Mouse (Mus musculus): ENCODE data around the gene Actrt3. TPM values are rescaled to one million over a fixed set of nuclear protein-coding genes. Genes with fewer than 3 reads are reported as not detected.

Gene Actrt3
- 0.59 and 1.2 TPM in 2 replicates for polyA plus RNA-seq (2015; fragmentation: Nextera tagmentation; extraction: Ambion mirVana)

DNA sequence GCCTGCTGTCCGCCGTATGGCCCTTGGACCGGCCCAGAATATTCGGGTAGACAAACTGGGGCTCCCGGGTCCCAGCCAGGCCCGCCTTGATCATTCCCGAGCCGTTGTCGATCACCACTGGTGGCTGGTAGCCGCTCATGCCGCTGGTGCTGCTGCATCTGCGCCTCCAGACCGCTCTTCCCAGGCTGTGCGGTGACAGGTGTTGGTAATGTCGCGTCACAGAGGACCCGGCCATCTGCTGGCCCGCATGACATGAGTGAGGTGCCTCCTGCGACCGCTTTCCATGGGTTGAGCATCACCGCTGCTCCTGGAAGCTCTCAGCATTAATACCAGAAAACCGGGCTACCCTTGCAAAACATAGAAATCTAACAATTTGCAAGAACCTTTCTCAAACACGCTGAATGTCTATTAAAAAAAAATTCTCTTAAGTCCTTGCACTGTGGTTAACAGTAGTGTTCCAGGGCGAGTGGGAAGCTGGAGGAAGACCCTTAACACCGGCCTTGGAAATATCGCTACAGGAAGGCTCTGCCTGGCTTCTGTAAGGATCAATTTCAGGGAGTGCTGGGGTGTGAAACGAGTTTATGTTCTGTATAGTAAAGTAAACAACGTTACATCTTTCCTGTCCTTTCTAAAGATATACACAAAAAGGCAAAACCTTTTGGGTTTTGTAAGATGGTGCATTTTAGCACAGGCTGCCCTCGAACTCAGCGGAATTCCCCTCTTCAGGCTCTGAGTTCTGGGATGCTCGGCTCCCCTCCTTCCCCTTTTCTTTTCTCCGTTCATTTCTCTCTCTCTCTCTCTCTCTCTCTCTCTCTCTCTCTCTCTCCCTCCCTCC is at the start of gene Actrt3:
Gene Actrt3 (minus strand): TSS at position 229 of the 835 bp plus-strand sequence.
- H3K4me3 ChIP-seq (replicated peaks) = peak within 1 kb of the TSS; percentile 61
- peaks cover 40% of the 10 kb centered on the region for H3K4me1 ChIP-seq
- WGBS = under 1% methylated on average over 32 of the region's 32 CpGs
- H3K9ac ChIP-seq (replicated peaks) = peak within 1 kb of the TSS; percentile 55
- no peak for ATAC-seq (ENCODE audit: low FRiP score)
- H3K36me3 ChIP-seq = peaks cover 9% of the 10 kb centered on the region
- H3K27me3 ChIP-seq (replicated peaks) = no peaks in the 10 kb centered on the region
- peak within 1 kb of the TSS; percentile 79 for H3K4me2 ChIP-seq
- no peaks in the 10 kb centered on the region for H3K9me3 ChIP-seq (replicated peaks)
- H3K27ac ChIP-seq (replicated peaks) = peak within 1 kb of the TSS; percentile 78

- H3K27me3 ChIP-seq (replicated peaks) = 0 out of 2 replicates have a peak, but pooled peaks cover 20% of the 10 kb centered on the region
- H3K4me3 ChIP-seq (replicated peaks) = no peak overlapping the region
- H3K27ac ChIP-seq (replicated peaks) = no peak overlapping the region
- H3K4me1 ChIP-seq = peaks cover 16% of the 10 kb centered on the region
- WGBS = 100% methylated on average over 2 of the region's 2 CpGs
- ATAC-seq (ENCODE audit: low FRiP score) = no peak
- H3K9me3 ChIP-seq (replicated peaks) = no peaks in the 10 kb centered on the region
- H3K4me2 ChIP-seq = no peak overlapping the region
- H3K9ac ChIP-seq (replicated peaks) = no peak overlapping the region
- H3K36me3 ChIP-seq = no peaks in the 10 kb centered on the region
Measured at GRCm38 (mm10) chr3:30648466-30648865, 48.7 kb upstream of the Actrt3 start.

DNA sequence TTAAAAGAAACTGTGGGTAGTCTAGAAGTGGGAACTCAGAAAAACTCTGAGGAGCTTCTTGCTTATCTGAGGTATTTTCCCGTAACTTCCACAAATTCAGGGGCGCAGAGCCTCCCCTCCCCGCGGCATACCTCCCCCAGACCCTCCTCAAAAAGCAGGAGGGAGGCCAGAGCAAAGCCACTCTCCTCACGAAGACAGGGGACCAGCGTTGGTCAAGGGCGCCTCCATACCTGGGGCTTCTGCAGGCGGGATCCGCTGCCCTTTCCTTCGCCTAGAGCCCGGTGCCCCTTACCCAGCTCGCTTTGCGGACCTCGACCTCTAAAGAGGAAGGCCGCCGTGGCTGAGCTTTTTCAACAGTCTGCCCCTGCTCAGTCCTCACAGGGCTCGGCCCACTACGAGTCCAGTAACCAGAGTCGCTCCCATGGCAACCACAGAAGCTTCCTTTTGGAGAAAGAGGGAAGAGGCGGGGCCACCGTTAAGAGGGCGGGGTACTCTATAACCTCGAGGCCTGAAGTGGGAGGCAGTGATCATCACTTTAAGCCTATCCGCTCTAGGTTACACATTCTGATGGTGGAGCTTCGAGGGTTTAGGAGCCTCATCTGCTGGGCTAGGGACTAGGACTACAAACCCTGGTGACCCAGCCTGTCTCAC is 47.8 kb upstream of the Actrt3 start, which contains the start of gene Lrrc34:
Gene Lrrc34 (minus strand): TSS at position 430 of the 651 bp plus-strand sequence.
- no peaks in the 10 kb centered on the region for H3K36me3 ChIP-seq
- no peak within 1 kb of the TSS for H3K27ac ChIP-seq (replicated peaks)
- 0 out of 2 replicates have a peak, but pooled peaks cover 20% of the 10 kb centered on the region for H3K27me3 ChIP-seq (replicated peaks)
- WGBS = 4% methylated on average over 25 of the region's 25 CpGs
- peak within 1 kb of the TSS; percentile 36 for H3K4me3 ChIP-seq (replicated peaks)
- peak within 1 kb of the TSS; percentile 67 for H3K4me2 ChIP-seq
- H3K9me3 ChIP-seq (replicated peaks) = no peaks in the 10 kb centered on the region
- peaks cover 16% of the 10 kb centered on the region for H3K4me1 ChIP-seq
- peak within 1 kb of the TSS; percentile 47 for H3K9ac ChIP-seq (replicated peaks)
- peak; percentile 76 for ATAC-seq (ENCODE audit: low FRiP score)

DNA sequence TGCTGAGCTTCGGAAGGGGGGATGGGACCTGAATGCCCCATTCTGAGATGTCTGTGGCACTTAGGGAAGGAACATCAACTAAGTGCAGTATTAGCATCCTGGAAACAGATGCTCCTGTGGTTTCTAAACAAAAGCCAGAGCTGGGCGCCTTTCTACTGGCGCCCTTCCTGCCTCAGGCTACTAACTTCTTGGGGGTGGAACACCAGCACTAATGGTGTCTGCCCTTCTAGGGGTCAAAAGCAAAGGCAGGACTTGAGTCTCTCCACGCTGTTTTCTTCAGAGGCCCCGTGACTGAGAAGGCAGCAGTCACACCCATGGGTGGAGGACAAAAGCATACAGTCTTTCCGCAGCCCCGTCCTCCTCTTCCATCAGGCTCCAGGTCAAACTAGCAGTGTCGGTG is 47.0 kb upstream of the Actrt3 start:
- Histone ChIP-seq H3K36me3 (no peaks in the 10 kb centered on the region), H3K4me2 (no peak overlapping the region), H3K27me3 (replicated peaks) (0 out of 2 replicates have a peak, but pooled peaks cover 17% of the 10 kb centered on the region), H3K4me3 (replicated peaks) (no peak overlapping the region), H3K9me3 (replicated peaks) (no peaks in the 10 kb centered on the region), H3K27ac (replicated peaks) (no peak overlapping the region), H3K4me1 (peaks cover 16% of the 10 kb centered on the region), H3K9ac (replicated peaks) (no peak overlapping the region)
- WGBS = 47% methylated on average over 8 of the region's 8 CpGs
- no peak for ATAC-seq (ENCODE audit: low FRiP score)

DNA sequence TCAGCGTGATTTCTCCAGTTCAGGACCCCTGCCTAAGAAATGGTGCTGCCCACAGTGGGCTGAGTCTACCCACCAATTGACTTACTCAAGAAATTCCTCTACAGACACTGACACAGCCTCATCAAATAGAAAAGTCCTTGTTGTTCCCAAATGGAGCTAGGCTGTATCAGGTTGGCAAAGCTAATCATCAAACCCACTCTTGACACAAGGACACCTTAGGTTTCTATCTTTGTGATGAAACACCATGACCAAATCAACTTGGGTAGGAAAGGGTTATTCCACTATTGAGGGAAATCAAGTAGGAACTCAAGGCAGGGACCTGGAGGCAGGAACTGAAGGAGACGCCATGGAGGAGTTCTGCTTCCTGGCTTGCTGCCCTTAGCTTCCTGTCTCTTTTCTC is 44.5 kb upstream of the Actrt3 start, which contains the start of gene Lrriq4:
Gene Lrriq4 (plus strand): TSS at position 301 of the 400 bp plus-strand sequence.
- ATAC-seq (ENCODE audit: low FRiP score) = no peak
- no peaks in the 10 kb centered on the region for H3K9me3 ChIP-seq (replicated peaks)
- no peak within 1 kb of the TSS for H3K4me2 ChIP-seq
- WGBS = 88% methylated on average over 2 of the region's 2 CpGs
- 0 out of 2 replicates have a peak, but pooled peaks cover 5% of the 10 kb centered on the region for H3K27me3 ChIP-seq (replicated peaks)
- H3K9ac ChIP-seq (replicated peaks) = no peak within 1 kb of the TSS
- H3K4me3 ChIP-seq (replicated peaks) = no peak within 1 kb of the TSS
- H3K36me3 ChIP-seq = no peaks in the 10 kb centered on the region
- peaks cover 3% of the 10 kb centered on the region for H3K4me1 ChIP-seq
- H3K27ac ChIP-seq (replicated peaks) = no peak within 1 kb of the TSS

DNA sequence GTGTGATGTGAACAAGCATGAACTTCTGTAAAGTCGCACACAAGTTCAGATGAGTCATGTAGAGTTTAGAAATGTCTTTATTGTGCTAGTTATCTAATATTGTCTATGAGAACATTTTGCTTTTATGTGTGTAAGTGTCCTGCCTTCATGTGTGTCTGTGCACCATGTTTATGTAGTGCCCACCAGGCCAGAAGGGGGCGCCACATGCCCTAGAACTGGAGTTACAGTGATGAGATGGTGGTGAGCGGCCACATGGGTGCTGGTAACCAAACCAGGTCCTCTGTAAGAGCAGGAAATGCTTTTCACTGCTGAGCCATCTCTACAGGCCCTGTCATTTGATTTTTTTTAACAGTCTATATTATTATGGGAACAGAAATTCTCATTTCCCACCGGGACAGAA is 35.9 kb upstream of the Actrt3 start:
- 84% methylated on average over 4 of the region's 4 CpGs for WGBS
- no peaks in the 10 kb centered on the region for H3K27me3 ChIP-seq (replicated peaks)
- no peak overlapping the region for H3K27ac ChIP-seq (replicated peaks)
- H3K9me3 ChIP-seq (replicated peaks) = no peaks in the 10 kb centered on the region
- H3K4me3 ChIP-seq (replicated peaks) = no peak overlapping the region
- H3K4me2 ChIP-seq = no peak overlapping the region
- ATAC-seq (ENCODE audit: low FRiP score) = no peak
- H3K36me3 ChIP-seq = no peaks in the 10 kb centered on the region
- H3K4me1 ChIP-seq = no peaks in the 10 kb centered on the region
- no peak overlapping the region for H3K9ac ChIP-seq (replicated peaks)

DNA sequence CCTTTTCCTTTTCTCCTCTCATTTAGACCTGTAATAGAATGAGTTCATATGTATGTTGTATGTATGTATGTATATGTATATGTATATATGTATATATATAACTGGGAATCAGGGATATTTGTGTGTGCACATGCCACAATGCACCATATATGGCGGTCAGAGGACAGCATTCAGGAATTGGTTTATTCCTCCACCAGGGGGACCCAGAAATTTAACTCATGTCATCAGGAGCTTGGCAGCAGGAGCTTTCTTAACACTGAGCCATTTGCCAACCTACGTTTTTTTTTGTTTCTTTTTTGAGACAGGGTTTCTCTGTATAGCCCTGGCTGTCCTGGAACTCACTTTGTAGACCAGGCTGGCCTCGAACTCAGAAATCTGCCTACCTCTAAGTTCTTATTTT is 33.9 kb upstream of the Actrt3 start:
- H3K9me3 ChIP-seq (replicated peaks) = no peaks in the 10 kb centered on the region
- ATAC-seq (ENCODE audit: low FRiP score) = no peak

GRCm38 (mm10) chr3:30620132-30620531 is 20.4 kb upstream of the Actrt3 start:
- no peaks in the 10 kb centered on the region for H3K27me3 ChIP-seq (replicated peaks)
- 92% methylated on average over 8 of the region's 8 CpGs for WGBS
- H3K27ac ChIP-seq (replicated peaks) = no peak overlapping the region
- H3K4me3 ChIP-seq (replicated peaks) = no peak overlapping the region
- H3K4me1 ChIP-seq = no peaks in the 10 kb centered on the region
- peaks cover 44% of the 10 kb centered on the region for H3K36me3 ChIP-seq
- no peak for ATAC-seq (ENCODE audit: low FRiP score)
- H3K9ac ChIP-seq (replicated peaks) = no peak overlapping the region
- H3K4me2 ChIP-seq = no peak overlapping the region
- H3K9me3 ChIP-seq (replicated peaks) = no peaks in the 10 kb centered on the region

More for the DNA sequence above, 33.9 kb upstream of the Actrt3 start:
- Histone ChIP-seq H3K4me3 (replicated peaks) (no peak overlapping the region), H3K4me2 (no peak overlapping the region), H3K9ac (replicated peaks) (no peak overlapping the region), H3K4me1 (no peaks in the 10 kb centered on the region), H3K27me3 (replicated peaks) (no peaks in the 10 kb centered on the region), H3K27ac (replicated peaks) (no peak overlapping the region), H3K36me3 (no peaks in the 10 kb centered on the region)
- 62% methylated on average over 3 of the region's 3 CpGs for WGBS

- Histone ChIP-seq H3K4me3 (replicated peaks) (no peak overlapping the region), H3K4me1 (peaks cover 18% of the 10 kb centered on the region), H3K9me3 (replicated peaks) (no peaks in the 10 kb centered on the region), H3K27me3 (replicated peaks) (no peaks in the 10 kb centered on the region), H3K27ac (replicated peaks) (no peak overlapping the region), H3K4me2 (no peak overlapping the region), H3K36me3 (peaks cover 69% of the 10 kb centered on the region), H3K9ac (replicated peaks) (no peak overlapping the region)
- ATAC-seq (ENCODE audit: low FRiP score) = no peak
- WGBS = 91% methylated on average over 4 of the region's 4 CpGs
Measured at GRCm38 (mm10) chr3:30610930-30611329, 11.2 kb upstream of the Actrt3 start.

DNA sequence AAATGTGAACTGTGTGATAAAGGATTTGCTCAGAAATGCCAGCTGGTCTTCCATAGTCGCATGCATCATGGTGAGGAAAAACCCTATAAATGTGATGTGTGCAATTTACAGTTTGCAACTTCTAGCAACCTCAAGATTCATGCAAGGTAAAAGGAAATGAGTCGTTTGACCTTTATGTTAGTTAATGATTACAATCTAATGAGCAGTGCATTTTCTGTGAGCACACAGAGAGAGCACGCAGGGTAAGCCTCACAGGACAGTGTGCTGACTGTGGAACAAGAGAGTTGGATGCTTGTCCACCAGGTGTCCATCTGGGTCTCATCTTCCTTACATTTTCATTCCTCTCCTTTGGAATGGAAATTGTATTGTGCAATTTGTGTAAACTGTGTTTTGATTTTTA is 9.3 kb upstream of the Actrt3 start:
- peaks cover 66% of the 10 kb centered on the region for H3K36me3 ChIP-seq
- no peak overlapping the region for H3K27ac ChIP-seq (replicated peaks)
- no peak overlapping the region for H3K4me2 ChIP-seq
- no peak overlapping the region for H3K4me3 ChIP-seq (replicated peaks)
- peaks cover 33% of the 10 kb centered on the region for H3K4me1 ChIP-seq
- H3K27me3 ChIP-seq (replicated peaks) = no peaks in the 10 kb centered on the region
- 90% methylated on average over 3 of the region's 3 CpGs for WGBS
- no peaks in the 10 kb centered on the region for H3K9me3 ChIP-seq (replicated peaks)
- no peak for ATAC-seq (ENCODE audit: low FRiP score)
- H3K9ac ChIP-seq (replicated peaks) = no peak overlapping the region

GRCm38 (mm10) chr3:30603256-30603655 is 3.5 kb upstream of the Actrt3 start:
- Histone ChIP-seq H3K36me3 (peaks cover 27% of the 10 kb centered on the region), H3K27ac (replicated peaks) (peak overlapping the region; percentile 99), H3K4me3 (replicated peaks) (peak overlapping the region; percentile 85), H3K9me3 (replicated peaks) (no peaks in the 10 kb centered on the region), H3K27me3 (replicated peaks) (no peaks in the 10 kb centered on the region), H3K4me2 (peak overlapping the region; percentile 79), H3K4me1 (peaks cover 47% of the 10 kb centered on the region), H3K9ac (replicated peaks) (peak overlapping the region; percentile 86)
- ATAC-seq (ENCODE audit: low FRiP score) = no peak
- 25% methylated on average over 10 of the region's 10 CpGs for WGBS

DNA sequence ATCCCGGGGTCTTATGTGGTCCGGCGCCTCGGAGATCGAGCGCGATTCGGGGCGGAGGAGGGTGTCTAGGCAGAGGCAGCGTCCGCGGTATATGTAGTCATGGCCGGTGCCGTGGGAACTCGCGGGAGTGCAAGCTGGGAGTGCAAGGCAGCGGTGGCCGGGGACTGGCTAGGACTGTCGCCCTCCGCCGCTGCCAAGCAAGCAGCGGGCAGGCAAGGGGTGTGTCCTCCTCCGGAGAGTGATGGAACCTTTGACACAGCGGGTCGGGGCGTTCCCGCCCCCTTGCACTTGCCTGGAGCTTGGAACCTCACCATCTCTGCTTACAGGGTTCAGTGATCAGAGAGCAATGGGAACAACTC is 3.0 kb upstream of the Actrt3 start:
- H3K27ac ChIP-seq (replicated peaks) = peak overlapping the region; percentile 99
- peak overlapping the region; percentile 85 for H3K4me3 ChIP-seq (replicated peaks)
- peak overlapping the region; percentile 86 for H3K9ac ChIP-seq (replicated peaks)
- peak overlapping the region; percentile 79 for H3K4me2 ChIP-seq
- ATAC-seq (ENCODE audit: low FRiP score) = no peak
- H3K27me3 ChIP-seq (replicated peaks) = no peaks in the 10 kb centered on the region
- 0% methylated on average over 27 of the region's 27 CpGs for WGBS
- H3K4me1 ChIP-seq = peaks cover 45% of the 10 kb centered on the region
- H3K36me3 ChIP-seq = peaks cover 23% of the 10 kb centered on the region
- no peaks in the 10 kb centered on the region for H3K9me3 ChIP-seq (replicated peaks)

Measured in neural tube, embryonic 15.5 days (tissue).